Mouse (Mus musculus) CH12.LX (cell line): ENCODE data around the gene Ypel1. TPM values are rescaled to one million over a fixed set of nuclear protein-coding genes. Genes with fewer than 3 reads are reported as not detected.
A peak's percentile ranks its signal among the peaks of the same experiment; 100 is the strongest.

Source experiments
- DNase-seq: peaks from one replicate; pipeline ENCODE4 v3.0.0-alpha.2; 2013; ENCODE audit errors: extremely low read depth
- H3K27ac ChIP-seq: 2 replicates; pipeline ENCODE4 v1.5.1; 2012; ENCODE audit warnings: low read depth, mild to moderate bottlenecking, control low read depth, moderate library complexity; ENCODE audit not compliant: insufficient read depth
- H3K27me3 ChIP-seq: replicated peaks from 2 replicates; pipeline ENCODE3; 2012; ENCODE audit warnings: inconsistent platforms
- H3K36me3 ChIP-seq, 2 experiments: replicated peaks in 1 of 2; 2 replicates each; pipeline versions ENCODE3 to v1.6.1; 2012; ENCODE audit warnings: inconsistent platforms in 1 of 2, low read length in 1 of 2, mild to moderate bottlenecking in 1 of 2, mixed read lengths in 1 of 2, moderate library complexity in 1 of 2; ENCODE audit not compliant: control insufficient read depth in 1 of 2, insufficient read depth in 1 of 2
- H3K4me1 ChIP-seq, 2 experiments: 2 replicates each; pipeline ENCODE4 v1.6.1; 2012; ENCODE audit warnings: inconsistent platforms in 1 of 2, moderate library complexity in 1 of 2; ENCODE audit not compliant: insufficient read depth in 2 of 2, control insufficient read depth in 1 of 2
- H3K4me2 ChIP-seq: 2 replicates; pipeline ENCODE4 v1.6.1; 2012; ENCODE audit warnings: low read depth, mild to moderate bottlenecking, control low read depth; ENCODE audit not compliant: poor library complexity, insufficient read depth, severe bottlenecking
- H3K4me3 ChIP-seq, 3 experiments: fragments of 150-350 bp in 1 of 3; sonication (generic) in 1 of 3; replicated peaks in 1 of 3; 2 replicates each; pipeline versions ENCODE3 to v1.5.1; 2011 to 2012; ENCODE audit warnings: low read depth in 2 of 3, low read length in 2 of 3, mild to moderate bottlenecking in 2 of 3, moderate library complexity in 2 of 3, control low read depth in 1 of 3, improper control_type of control experiment in 1 of 3, inconsistent platforms in 1 of 3, mixed read lengths in 1 of 3; ENCODE audit not compliant: poor library complexity in 1 of 3
- H3K79me2 ChIP-seq: replicated peaks from 2 replicates; pipeline ENCODE4 v1.6.1; 2012; ENCODE audit warnings: mild to moderate bottlenecking, moderate library complexity; ENCODE audit not compliant: control insufficient read depth, poor library complexity, insufficient read depth, severe bottlenecking; ENCODE audit errors: extremely low read depth
- H3K9ac ChIP-seq: 2 replicates; pipeline ENCODE4 v1.6.1; 2012; ENCODE audit warnings: low read depth, mild to moderate bottlenecking, control low read depth, moderate library complexity; ENCODE audit not compliant: insufficient read depth
- H3K9me3 ChIP-seq: replicated peaks from 2 replicates; pipeline ENCODE3; 2012; ENCODE audit warnings: low read length, inconsistent platforms, mixed read lengths
- CHD1 ChIP-seq: IDR thresholded peaks from 2 replicates; pipeline ENCODE4 v1.6.1; 2012; ENCODE audit warnings: low read depth, low read length, improper control_type of control experiment, inconsistent platforms
- CHD2 ChIP-seq: IDR thresholded peaks from 2 replicates; pipeline ENCODE4 v1.6.1; 2011; ENCODE audit warnings: low read length, improper control_type of control experiment
- CTCF ChIP-seq, 2 experiments: IDR thresholded peaks in 1 of 2; conservative IDR thresholded peaks in 1 of 2; 2 replicates each; pipeline ENCODE4 v1.5.1; 2011 to 2012; ENCODE audit warnings: low read depth in 2 of 2, low read length in 2 of 2, improper control_type of control experiment in 1 of 2, inconsistent platforms in 1 of 2, mild to moderate bottlenecking in 1 of 2, moderate library complexity in 1 of 2
- E2F4 ChIP-seq: IDR thresholded peaks from 2 replicates; pipeline ENCODE4 v1.6.1; 2011; ENCODE audit warnings: low read depth, low read length, improper control_type of control experiment; ENCODE audit not compliant: insufficient replicate concordance
- EP300 ChIP-seq: IDR thresholded peaks from 2 replicates; pipeline ENCODE4 v1.6.1; 2011; ENCODE audit warnings: low read length, improper control_type of control experiment
- IRF4 ChIP-seq: IDR thresholded peaks from 2 replicates; pipeline ENCODE4 v1.6.1; 2014; ENCODE audit warnings: low read depth, mild to moderate bottlenecking, inconsistent platforms, low read length, improper control_type of control experiment
- KAT2A ChIP-seq: IDR thresholded peaks from 2 replicates; pipeline ENCODE4 v1.6.1; 2012; ENCODE audit warnings: low read length, improper control_type of control experiment, inconsistent platforms; ENCODE audit not compliant: insufficient replicate concordance
- MAZ ChIP-seq: IDR thresholded peaks from 2 replicates; pipeline ENCODE4 v1.6.1; 2012; ENCODE audit warnings: low read depth, mild to moderate bottlenecking, inconsistent platforms, low read length, improper control_type of control experiment, moderate library complexity
- MXI1 ChIP-seq: IDR thresholded peaks from 2 replicates; pipeline ENCODE4 v1.6.1; 2011; ENCODE audit warnings: mild to moderate bottlenecking, low read depth, low read length, improper control_type of control experiment
- NRF1 ChIP-seq: IDR thresholded peaks from 2 replicates; pipeline ENCODE4 v1.6.1; 2014; ENCODE audit warnings: low read depth, mild to moderate bottlenecking, inconsistent platforms, low read length, improper control_type of control experiment, moderate library complexity
- PAX5 ChIP-seq: IDR thresholded peaks from 2 replicates; pipeline ENCODE4 v1.6.1; 2012; ENCODE audit warnings: low read length, inconsistent platforms, mixed read lengths
- POLR2A ChIP-seq: IDR thresholded peaks from 2 replicates; pipeline ENCODE4 v1.6.1; 2011; ENCODE audit warnings: low read depth, mild to moderate bottlenecking, improper control_type of control experiment, low read length
- POLR2AphosphoS2 ChIP-seq: IDR thresholded peaks from 2 replicates; pipeline ENCODE4 v1.6.1; 2011; ENCODE audit warnings: low read depth, low read length, improper control_type of control experiment
- RAD21 ChIP-seq: IDR thresholded peaks from 2 replicates; pipeline ENCODE4 v1.6.1; 2011; ENCODE audit warnings: low read depth, mild to moderate bottlenecking, low read length, improper control_type of control experiment, moderate library complexity
- SIN3A ChIP-seq: IDR thresholded peaks from 2 replicates; pipeline ENCODE4 v1.6.1; 2012; ENCODE audit warnings: low read length, improper control_type of control experiment, inconsistent platforms
- SMC3 ChIP-seq: IDR thresholded peaks from 2 replicates; pipeline ENCODE4 v1.6.1; 2011; ENCODE audit warnings: low read depth, low read length, improper control_type of control experiment
- TCF12 ChIP-seq: IDR thresholded peaks from 2 replicates; pipeline ENCODE4 v1.6.1; 2014; ENCODE audit warnings: low read depth, mild to moderate bottlenecking, inconsistent platforms, low read length, improper control_type of control experiment
- ZC3H11A ChIP-seq: IDR thresholded peaks from 2 replicates; pipeline ENCODE4 v1.6.1; 2012; ENCODE audit warnings: low read depth, mild to moderate bottlenecking, inconsistent platforms, low read length, improper control_type of control experiment
- ZMIZ1 ChIP-seq: IDR thresholded peaks from 2 replicates; pipeline ENCODE4 v1.6.1; 2012; ENCODE audit warnings: low read depth, mild to moderate bottlenecking, inconsistent platforms, low read length, improper control_type of control experiment
- ZNF384 ChIP-seq: IDR thresholded peaks from 2 replicates; pipeline ENCODE4 v1.6.1; 2012; ENCODE audit warnings: low read depth, low read length, improper control_type of control experiment, inconsistent platforms
- dilution Hi-C: fragments of 300-500 bp; cut with MboI; formaldehyde crosslinking; loops from 2 replicates; pipeline ENCODE4 v1.14.3; 2020; ENCODE audit warnings: low sequenced_read_pairs; ENCODE audit not compliant: extremely low pct_unique_long_range_greater_than_20kb, extremely low pct_ligation_motif_present
- in situ Hi-C: fragments of 300-500 bp; cut with MboI; formaldehyde crosslinking; loops from 3 replicates; pipeline ENCODE4 v1.14.3; 2019; ENCODE audit warnings: low sequenced_read_pairs, low pct_ligation_motif_present, low pct_unique_long_range_greater_than_20kb, mixed read lengths
- polyA plus RNA-seq: library from polyadenylated mRNA; unstranded; fragments of >175 nt; gene quantifications from 2 replicates; pipeline ENCODE4 v1.2.1, GENCODE M21; 2012; ENCODE audit warnings: low read depth; ENCODE audit not compliant: insufficient read length
- total RNA-seq, 2 experiments: library from RNA; depleted of rRNA; stranded (reverse); fragments of 300-350 nt in 1 of 2; fragments of >200 nt in 1 of 2; gene quantifications; 2 replicates each; pipeline ENCODE4 v1.2.3; 2012 to 2014

Ypel1 gene
- total and polyA plus RNA-seq, 3 experiments = 0.21 to 1.5 (median 0.83) TPM

GRCm38 (mm10) chr16:17088346-17088745 lies 18.9 kb downstream of the Ypel1 start:
- Histone ChIP-seq H3K27ac (no peak overlapping the region), H3K4me1 (no peaks in the 10 kb centered on the region), H3K4me3 (no peak overlapping the region), H3K27me3 (no peaks in the 10 kb centered on the region), H3K9me3 (no peaks in the 10 kb centered on the region), H3K9ac (no peak overlapping the region), H3K36me3 (peaks cover 89 to 100% of the 10 kb centered on the region in 2 experiments), H3K79me2 (no peaks in the 10 kb centered on the region), H3K4me2 (no peak overlapping the region)
- dilution Hi-C loops = no loop called here
- in situ Hi-C loops = no loop called here
- TF ChIP-seq MXI1 (no peak), RAD21 (peak; percentile 13), CTCF (conservative IDR thresholded peaks at IDR 0.05 in 1 of 2, IDR thresholded peaks at IDR 0.05 in 1 of 2; ENCODE audit: low read depth in 2 of 2, low read length in 2 of 2) (peak in 1 of 2 experiments; percentile 33; a peak in 2 of 4 replicates)
- no peak for DNase-seq

GRCm38 (mm10) chr16:17096938-17097337 lies 27.4 kb downstream of the Ypel1 start:
- Histone ChIP-seq H3K27ac (no peak overlapping the region), H3K79me2 (no peaks in the 10 kb centered on the region), H3K9ac (no peak overlapping the region), H3K36me3 (peaks cover 80 to 95% of the 10 kb centered on the region in 2 experiments), H3K4me3 (no peak overlapping the region), H3K4me2 (no peak overlapping the region), H3K9me3 (no peaks in the 10 kb centered on the region), H3K27me3 (no peaks in the 10 kb centered on the region), H3K4me1 (no peaks in the 10 kb centered on the region)
- no peak for TF ChIP-seq POLR2A
- no peak for TF ChIP-seq E2F4
- TF ChIP-seq RAD21 = no peak
- no peak for TF ChIP-seq IRF4
- TF ChIP-seq SIN3A = no peak
- no peak for TF ChIP-seq NRF1
- no peak for TF ChIP-seq ZNF384
- TF ChIP-seq MAZ = no peak
- no peak for TF ChIP-seq PAX5
- TF ChIP-seq ZC3H11A = no peak
- no peak for TF ChIP-seq EP300
- no peak for TF ChIP-seq CHD1
- TF ChIP-seq ZMIZ1 = no peak
- no peak for TF ChIP-seq CHD2
- TF ChIP-seq POLR2AphosphoS2 = no peak
- no peak for TF ChIP-seq SMC3
- no peak for TF ChIP-seq KAT2A
- no peak for TF ChIP-seq TCF12
- no peak for DNase-seq
- dilution Hi-C loops = no loop called here
- in situ Hi-C loops = no loop called here
